Mouse (Mus musculus) ES-E14 (cell line): ENCODE measurements around the gene Kank2.

ENCODE experiments used
- CHD2 ChIP-seq: IDR thresholded peaks from 2 replicates; pipeline ENCODE4 v1.6.1; 2014; ENCODE audit warnings: mild to moderate bottlenecking, low read depth, low read length, inconsistent platforms
- MAFK ChIP-seq: IDR thresholded peaks from 2 replicates; pipeline ENCODE4 v1.6.1; 2014; ENCODE audit warnings: mild to moderate bottlenecking, low read depth, low read length, inconsistent platforms; ENCODE audit not compliant: insufficient read depth
- ZC3H11A ChIP-seq: IDR thresholded peaks from 2 replicates; pipeline ENCODE4 v1.6.1; 2012; ENCODE audit warnings: low read depth, mild to moderate bottlenecking, inconsistent platforms, low read length, borderline replicate concordance
- ZNF384 ChIP-seq: IDR thresholded peaks from 2 replicates; pipeline ENCODE4 v1.6.1; 2012; ENCODE audit warnings: low read depth, low read length, inconsistent platforms

GRCm38 (mm10) chr9:21733989-21734388 is 64.6 kb downstream of the Kank2 start:
- TF ChIP-seq ZC3H11A (no peak), CHD2 (no peak), MAFK (no peak), ZNF384 (no peak)
